Mouse (Mus musculus): Measurements from ENCODE around the gene Gcnt7.
A peak's percentile ranks its signal among the peaks of the same experiment; 100 is the strongest.

Gcnt7 gene

DNA sequence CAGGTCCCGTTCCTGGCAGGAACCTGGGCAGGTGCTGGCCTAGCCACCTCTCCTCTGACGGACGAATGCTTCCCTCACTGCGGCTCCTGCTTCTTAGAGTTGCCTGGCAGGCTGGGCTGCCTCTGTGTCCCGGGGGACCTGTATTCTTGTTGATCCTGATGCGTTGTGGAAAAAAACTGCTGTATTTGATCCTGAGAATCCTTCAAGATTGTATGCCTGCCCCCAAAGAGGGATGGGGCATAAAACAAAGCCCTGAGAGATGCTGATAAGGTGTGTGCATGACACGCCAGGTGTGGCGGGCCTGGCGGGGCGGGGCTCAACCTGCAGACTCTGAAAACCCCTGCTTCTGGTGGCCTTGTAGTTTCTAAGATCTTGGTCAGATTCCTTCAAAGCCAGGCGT lies at the start of gene Gcnt7:
Gcnt7 (minus strand) TSS at position 101 of the 400 bp plus-strand sequence.
- DNase-seq (ENCODE audit: low read depth, low spot score) = no peak

DNA sequence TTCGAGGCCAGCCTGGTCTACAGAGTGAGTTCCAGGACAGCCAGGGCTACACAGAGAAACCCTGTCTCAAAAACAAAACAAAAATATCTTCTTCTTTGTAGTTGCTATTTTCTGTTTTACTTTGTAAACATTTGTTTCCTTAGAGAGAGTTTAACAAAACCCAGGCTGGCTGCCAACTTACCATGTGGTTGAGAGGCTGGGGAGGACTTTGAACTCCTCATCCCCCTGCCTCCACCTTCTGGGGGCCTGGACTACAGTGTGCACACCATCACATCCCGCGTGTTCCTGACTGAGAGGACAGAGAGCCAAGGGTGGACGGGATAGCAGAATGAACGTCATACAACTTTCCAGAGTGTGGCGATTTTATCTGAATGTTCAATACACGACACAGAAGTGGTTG lies 47.7 kb upstream of the Gcnt7 start:
- no peak for DNase-seq (ENCODE audit: low read depth, low spot score)

DNA sequence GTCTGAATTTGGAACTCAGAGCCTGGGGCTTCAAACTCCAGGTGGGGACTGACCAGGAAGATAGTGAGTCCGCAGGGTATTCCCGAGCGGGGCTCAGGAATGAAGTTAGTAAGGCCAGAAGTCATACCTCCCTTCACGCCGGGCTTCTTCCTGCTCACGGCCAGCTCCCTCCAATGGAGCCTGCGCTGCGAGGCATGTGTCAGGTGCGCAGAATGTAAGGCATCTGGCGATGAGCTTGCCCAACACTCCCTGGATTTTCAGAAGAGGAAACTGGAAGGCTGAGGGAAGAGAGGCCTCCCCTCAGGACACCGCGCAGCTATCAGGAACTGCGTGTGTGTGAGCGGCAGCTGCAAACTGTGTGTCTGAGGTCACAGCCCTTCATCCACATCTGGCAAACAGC lies 43.8 kb upstream of the Gcnt7 start:
- no peak for DNase-seq (ENCODE audit: low read depth, low spot score)

DNA sequence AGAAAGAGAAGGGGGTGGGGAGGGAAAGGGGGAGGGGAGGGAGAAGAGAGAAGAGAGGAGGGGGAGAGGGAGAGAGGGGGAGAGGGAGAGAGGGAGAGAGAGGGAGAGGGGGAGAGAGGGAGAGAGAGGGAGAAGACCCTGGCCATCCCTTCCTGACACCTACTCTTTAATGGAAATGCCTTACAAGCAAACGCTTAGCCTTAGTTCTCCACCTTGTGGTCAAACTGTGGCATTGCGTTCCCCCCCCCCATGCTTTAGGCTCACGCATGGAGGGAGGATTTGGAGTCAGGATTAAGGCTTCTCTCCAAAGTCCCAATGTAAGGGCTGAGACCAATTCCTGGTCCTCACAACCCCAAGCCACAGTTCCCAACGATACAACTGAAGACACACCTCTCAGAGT lies 42.9 kb upstream of the Gcnt7 start:
- peak; percentile 58 for DNase-seq (ENCODE audit: low read depth, low spot score)

DNA sequence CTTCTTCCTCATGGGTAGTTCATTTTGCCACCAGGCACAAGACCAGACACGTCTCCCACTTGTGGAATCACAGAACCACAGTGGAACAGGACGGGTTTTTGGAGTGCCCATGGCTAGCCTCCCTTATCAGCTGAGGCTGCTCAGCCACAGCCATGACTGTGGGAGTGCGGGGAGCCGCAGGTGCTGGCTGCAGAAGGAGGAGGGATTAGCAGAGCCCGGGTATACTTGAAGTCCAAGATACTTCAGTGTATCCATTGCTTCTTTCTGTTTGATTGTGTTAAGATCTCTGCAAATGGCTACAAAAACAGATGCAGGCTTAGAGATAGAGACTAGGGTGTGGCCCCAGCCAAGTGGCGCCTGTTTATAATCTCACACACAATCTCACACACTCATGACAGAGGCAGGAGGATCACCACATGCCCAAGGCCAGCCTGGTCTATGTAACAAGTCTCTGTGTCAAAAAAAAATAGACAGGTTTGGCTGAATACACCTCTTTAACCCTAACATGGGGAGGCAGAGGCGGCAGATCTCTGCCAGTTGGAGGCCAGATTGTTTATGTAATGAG lies 42.4 kb upstream of the Gcnt7 start:
- DNase-seq (ENCODE audit: low read depth, low spot score) = no peak

- no peak for DNase-seq (ENCODE audit: low read depth, low spot score)
Measured at GRCm38 (mm10) chr2:172498823-172499222, 40.4 kb upstream of the Gcnt7 start.

DNA sequence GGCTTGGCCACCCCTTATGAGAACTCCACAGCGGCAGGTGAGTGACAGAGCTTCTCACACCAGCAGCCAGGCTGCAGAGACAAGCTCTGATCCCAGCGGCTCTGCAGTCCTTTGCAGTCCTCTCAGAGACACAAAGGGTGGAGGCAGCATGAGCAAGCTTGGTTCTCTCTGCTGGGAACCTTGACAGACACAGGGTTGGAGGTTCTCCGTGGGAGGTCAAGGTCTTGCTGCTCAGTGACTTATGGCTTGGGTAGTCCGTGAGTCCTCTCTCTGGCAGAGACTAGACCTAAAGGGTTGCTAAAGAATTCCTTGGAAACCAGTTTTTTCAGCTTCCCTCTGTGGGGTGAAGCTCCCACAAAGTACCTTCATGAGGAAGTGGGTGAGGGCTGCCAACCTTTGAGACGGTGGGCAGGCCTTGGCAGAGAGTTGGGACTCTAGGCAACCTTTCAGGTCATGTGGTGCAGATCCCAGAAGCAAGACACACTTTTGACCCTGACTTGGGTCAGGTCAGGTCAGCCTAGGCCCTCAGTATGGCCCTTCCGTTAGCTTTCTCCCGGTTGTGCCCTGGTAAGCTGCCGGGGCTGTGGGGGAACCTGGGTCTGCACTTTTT lies 38.4 kb upstream of the Gcnt7 start:
- no peak for DNase-seq (ENCODE audit: low read depth, low spot score)

GRCm38 (mm10) chr2:172484696-172485370 lies 26.4 kb upstream of the Gcnt7 start:
- no peak for DNase-seq (ENCODE audit: low read depth, low spot score)

DNA sequence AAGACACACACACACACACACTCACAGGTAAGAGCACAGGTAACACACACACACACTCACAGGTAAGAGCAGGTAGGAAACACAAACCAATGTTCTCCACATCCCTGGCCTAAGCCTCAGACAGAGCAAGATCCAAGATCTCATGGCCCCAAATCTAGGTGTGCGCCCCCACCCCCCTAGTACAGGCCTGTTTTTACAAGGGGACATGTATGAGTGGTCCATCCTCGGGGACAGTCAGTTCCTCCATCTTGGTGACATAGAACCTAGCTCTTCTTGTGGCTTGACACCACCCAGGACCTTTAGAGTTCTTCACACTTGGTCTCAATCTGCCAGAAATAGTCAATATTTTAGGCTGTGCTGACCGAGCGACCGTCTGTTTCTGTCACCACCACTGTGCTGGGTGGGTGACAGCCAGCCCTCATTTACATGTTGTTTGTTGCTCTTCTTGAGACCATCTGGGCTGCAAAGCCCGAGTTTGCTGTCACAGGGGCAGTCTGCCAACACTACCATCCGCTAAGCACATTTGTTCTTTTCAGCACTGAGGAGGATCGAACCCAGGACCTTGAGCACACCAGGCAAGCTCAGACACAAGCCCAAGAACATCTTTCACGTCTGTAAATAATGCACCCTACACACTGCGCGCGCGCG lies 25.5 kb upstream of the Gcnt7 start:
- DNase-seq (ENCODE audit: low read depth, low spot score) = no peak

DNA sequence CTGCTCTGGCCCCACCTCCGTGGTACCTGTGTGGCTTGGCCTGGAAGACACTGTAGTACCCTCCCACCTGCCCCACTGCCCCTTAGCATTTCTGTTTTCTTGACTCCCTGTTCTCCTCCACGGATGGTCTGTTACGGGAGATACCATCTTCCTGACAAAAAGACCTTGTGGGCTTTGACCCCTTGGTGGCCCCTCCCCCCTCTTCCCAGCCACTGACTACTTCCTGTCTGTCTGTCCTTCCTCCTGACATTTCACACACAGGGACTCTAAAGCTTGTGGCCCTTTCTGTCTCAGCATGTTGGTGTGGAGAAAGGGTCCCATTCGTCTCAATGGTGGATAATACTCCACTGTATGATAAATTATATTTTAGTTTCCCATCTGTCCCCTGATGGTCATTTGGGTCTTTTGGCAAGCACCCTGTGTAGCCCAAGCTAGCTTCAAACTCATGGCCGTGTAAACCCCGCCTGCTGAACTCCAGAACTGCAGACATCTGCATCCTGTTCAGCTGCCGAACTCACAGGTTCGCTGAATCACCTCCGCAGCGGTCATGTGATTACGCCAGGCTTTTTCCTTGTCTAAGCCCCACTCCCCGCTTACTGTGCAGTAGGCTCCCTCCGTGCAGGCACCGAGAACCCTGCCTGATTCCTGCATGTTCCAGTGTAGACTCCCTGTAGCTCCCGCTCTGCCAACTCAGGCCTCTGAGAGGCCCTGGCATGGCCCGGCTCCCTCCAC lies 23.4 kb upstream of the Gcnt7 start:
- DNase-seq (ENCODE audit: low read depth, low spot score) = no peak

DNA sequence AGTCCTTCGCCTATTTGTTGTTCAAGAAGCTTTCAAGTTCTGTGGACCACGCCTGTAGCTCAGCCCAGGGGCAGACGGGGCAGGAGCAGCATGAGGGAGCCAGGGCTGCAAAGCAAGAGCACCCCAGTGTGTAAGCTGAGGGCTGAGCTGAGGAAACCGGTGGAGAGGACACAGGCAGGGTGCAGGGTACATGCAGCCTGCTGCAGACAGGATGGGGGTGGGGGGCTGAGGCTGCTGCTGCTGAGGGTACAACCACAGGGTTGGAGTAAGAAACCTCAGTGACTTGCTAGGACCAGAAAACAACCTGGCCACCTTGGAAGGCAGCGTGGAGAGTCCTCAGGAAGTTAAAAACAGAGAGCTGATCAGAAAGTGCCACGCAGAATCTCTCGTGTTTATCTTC lies 21.9 kb upstream of the Gcnt7 start:
- no peak for DNase-seq (ENCODE audit: low read depth, low spot score)

- DNase-seq (ENCODE audit: low read depth, low spot score) = peak; percentile 29
Measured at GRCm38 (mm10) chr2:172477860-172478259, 19.5 kb upstream of the Gcnt7 start.

GRCm38 (mm10) chr2:172477350-172477749 lies 19.0 kb upstream of the Gcnt7 start:
- DNase-seq (ENCODE audit: low read depth, low spot score) = no peak

GRCm38 (mm10) chr2:172476707-172477260 lies 18.4 kb upstream of the Gcnt7 start:
- no peak for DNase-seq (ENCODE audit: low read depth, low spot score)

- DNase-seq (ENCODE audit: low read depth, low spot score) = no peak
Measured at GRCm38 (mm10) chr2:172474970-172475369, 16.6 kb upstream of the Gcnt7 start.

GRCm38 (mm10) chr2:172473591-172473990 lies 15.2 kb upstream of the Gcnt7 start:
- no peak for DNase-seq (ENCODE audit: low read depth, low spot score)

- DNase-seq (ENCODE audit: low read depth, low spot score) = no peak
Measured at GRCm38 (mm10) chr2:172472318-172472717, 13.9 kb upstream of the Gcnt7 start, which contains the start of gene Fam209. Gene Fam209, plus strand, starts transcription at chr2:172472520.

- no peak for DNase-seq (ENCODE audit: low read depth, low spot score)
Measured at GRCm38 (mm10) chr2:172468346-172468819, 10.0 kb upstream of the Gcnt7 start.

DNA sequence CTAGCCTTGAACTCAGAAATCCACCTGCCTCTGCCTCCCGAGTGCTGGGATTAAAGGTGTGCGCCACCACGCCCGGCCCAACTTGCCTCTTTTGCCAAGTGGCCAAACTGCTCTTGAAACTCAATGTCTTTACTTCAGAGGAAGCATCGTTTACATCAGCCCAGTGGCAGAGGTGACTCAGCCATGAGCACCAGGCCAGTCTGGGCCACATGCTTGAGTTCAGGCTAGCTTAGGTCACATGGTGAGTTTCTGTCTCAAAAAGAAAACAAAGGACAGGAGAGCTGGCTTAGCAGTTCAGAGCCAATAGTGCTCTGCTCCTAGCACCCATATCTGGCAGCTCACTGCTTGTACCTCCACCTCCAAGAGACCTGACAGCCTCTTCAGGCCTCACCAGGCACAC lies 8.8 kb upstream of the Gcnt7 start:
- no peak for DNase-seq (ENCODE audit: low read depth, low spot score)

DNA sequence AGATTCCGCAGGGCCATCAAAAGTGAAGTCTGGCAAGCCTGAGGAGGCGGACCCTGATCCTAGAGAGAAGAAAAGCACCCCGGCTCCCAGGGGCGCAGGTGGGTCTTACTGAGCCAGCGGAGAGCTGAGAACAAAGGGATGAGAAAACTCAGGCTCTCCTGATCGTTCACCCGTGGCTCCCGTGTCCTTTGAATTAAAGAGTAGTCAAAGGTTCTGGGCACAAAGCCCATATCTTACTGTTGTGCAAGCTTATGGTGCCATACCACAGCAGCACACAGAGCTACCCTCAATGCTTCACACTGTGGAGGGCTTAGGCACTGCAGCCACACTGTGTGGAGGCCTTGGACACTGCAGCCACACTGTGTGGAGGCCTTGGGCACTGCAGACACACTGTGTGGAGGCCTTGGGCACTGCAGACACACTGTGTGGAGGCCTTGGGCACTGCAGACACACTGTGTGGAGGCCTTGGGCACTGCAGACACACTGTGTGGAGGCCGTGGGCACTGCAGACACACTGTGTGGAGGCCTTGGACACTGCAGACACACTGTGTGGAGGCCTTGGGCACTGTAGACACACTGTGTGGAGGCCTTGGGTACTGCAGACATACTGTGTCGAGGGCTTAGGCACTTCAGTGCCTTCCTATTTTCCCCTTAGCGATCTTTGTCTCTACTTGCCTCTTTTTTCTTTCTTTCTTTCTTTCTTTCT lies 8.2 kb upstream of the Gcnt7 start:
- no peak for DNase-seq (ENCODE audit: low read depth, low spot score)

DNA sequence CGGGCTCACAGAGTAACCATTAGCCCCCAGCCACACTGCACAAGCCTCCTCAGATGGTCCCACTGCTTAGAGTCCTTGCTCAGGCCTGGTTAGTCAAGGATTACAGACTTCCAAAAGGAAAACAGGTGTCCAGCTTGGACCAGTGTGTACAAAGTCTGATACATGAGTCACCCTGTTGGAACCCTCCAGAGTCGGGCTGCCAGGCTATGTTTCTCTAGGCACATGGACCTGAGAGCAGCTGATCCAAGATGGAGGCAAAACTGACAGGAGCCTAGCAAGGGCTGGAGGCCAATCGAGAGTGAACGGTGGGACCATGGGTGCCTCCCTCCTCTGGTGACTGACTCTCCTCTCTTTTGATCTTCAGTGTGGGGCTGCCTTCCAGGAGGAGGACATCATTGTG lies 4.4 kb upstream of the Gcnt7 start:
- no peak for DNase-seq (ENCODE audit: low read depth, low spot score)

Data from retina, adult 2 months (tissue).